Mouse (Mus musculus) liver, postnatal 0 days (tissue): Measurements from ENCODE around the gene C3. TPM values are rescaled to one million over a fixed set of nuclear protein-coding genes. Genes with fewer than 3 reads are reported as not detected.

Source experiments
- ATAC-seq: fragments of 200-750 bp; cut with Nextera tagmentation; 2 replicates; pipeline ENCODE4 v1.8.0; 2017; ENCODE audit warnings: mild to moderate bottlenecking, moderate library complexity
- DNase-seq: peaks from one replicate; pipeline ENCODE4 v3.0.0-alpha.2; 2016
- H3K27ac ChIP-seq: fragments of 300-500 bp; sonication (generic); 2 replicates; pipeline ENCODE4 v1.5.1; 2014; ENCODE audit warnings: antibody characterized with exemption, moderate library complexity, mild to moderate bottlenecking, low read depth
- H3K27me3 ChIP-seq: fragments of 300-500 bp; sonication (generic); 2 replicates; pipeline ENCODE4 v1.6.1; 2014; ENCODE audit warnings: low read length, control low read depth, mixed read lengths; ENCODE audit not compliant: insufficient read depth
- H3K36me3 ChIP-seq: fragments of 300-500 bp; sonication (generic); replicated peaks from 2 replicates; pipeline ENCODE4 v1.6.1; 2014; ENCODE audit warnings: mild to moderate bottlenecking, control low read depth, low read length, moderate library complexity, mixed read lengths; ENCODE audit not compliant: insufficient read depth
- H3K4me1 ChIP-seq: fragments of 300-500 bp; sonication (generic); 2 replicates; pipeline ENCODE4 v1.6.1; 2014; ENCODE audit warnings: antibody characterized with exemption, mild to moderate bottlenecking, control low read depth; ENCODE audit not compliant: insufficient read depth
- H3K4me2 ChIP-seq: fragments of 300-500 bp; sonication (generic); 2 replicates; pipeline ENCODE4 v1.6.1; 2014; ENCODE audit warnings: low read depth, mild to moderate bottlenecking, low read length, moderate library complexity, mixed read lengths
- H3K4me3 ChIP-seq: fragments of 300-500 bp; sonication (generic); 2 replicates; pipeline ENCODE4 v1.5.1; 2014; ENCODE audit warnings: low read depth, low read length
- H3K9ac ChIP-seq: fragments of 300-500 bp; sonication (generic); replicated peaks from 2 replicates; pipeline ENCODE4 v1.6.1; 2014; ENCODE audit warnings: mild to moderate bottlenecking, moderate library complexity
- H3K9me3 ChIP-seq: fragments of 300-500 bp; sonication (generic); 2 replicates; pipeline ENCODE4 v1.6.1; 2016; ENCODE audit warnings: mild to moderate bottlenecking, control low read depth, low read length, mixed read lengths
- CTCF ChIP-seq: sonication (generic); IDR thresholded peaks from 2 replicates; pipeline ENCODE4 v1.5.1; 2016; ENCODE audit warnings: antibody characterized with exemption, low read depth
- EP300 ChIP-seq: IDR thresholded peaks from 2 replicates; pipeline ENCODE4 v1.6.1; 2016; ENCODE audit warnings: antibody characterized with exemption, low read depth, mild to moderate bottlenecking
- WGBS: fragments of 180-500 bp; shearing (Covaris S2); extraction: QIAGEN DNeasy Blood & Tissue Kit; methylation state at CpG from one replicate; pipeline ENCODE4 v1.1.7; 2014; ENCODE audit not compliant: insufficient replicate concordance; 5-methylcytosine and 5-hydroxymethylcytosine counted together
- polyA plus RNA-seq: library from polyadenylated mRNA; unstranded; fragments of >200 nt; fragmentation: Nextera tagmentation; extraction: Ambion mirVana; gene quantifications from 2 replicates; pipeline ENCODE4 v1.2.1, GENCODE M21; 2015

The C3 gene
- polyA plus RNA-seq, 1 experiment from 2014 or later = 1,364 TPM

DNA sequence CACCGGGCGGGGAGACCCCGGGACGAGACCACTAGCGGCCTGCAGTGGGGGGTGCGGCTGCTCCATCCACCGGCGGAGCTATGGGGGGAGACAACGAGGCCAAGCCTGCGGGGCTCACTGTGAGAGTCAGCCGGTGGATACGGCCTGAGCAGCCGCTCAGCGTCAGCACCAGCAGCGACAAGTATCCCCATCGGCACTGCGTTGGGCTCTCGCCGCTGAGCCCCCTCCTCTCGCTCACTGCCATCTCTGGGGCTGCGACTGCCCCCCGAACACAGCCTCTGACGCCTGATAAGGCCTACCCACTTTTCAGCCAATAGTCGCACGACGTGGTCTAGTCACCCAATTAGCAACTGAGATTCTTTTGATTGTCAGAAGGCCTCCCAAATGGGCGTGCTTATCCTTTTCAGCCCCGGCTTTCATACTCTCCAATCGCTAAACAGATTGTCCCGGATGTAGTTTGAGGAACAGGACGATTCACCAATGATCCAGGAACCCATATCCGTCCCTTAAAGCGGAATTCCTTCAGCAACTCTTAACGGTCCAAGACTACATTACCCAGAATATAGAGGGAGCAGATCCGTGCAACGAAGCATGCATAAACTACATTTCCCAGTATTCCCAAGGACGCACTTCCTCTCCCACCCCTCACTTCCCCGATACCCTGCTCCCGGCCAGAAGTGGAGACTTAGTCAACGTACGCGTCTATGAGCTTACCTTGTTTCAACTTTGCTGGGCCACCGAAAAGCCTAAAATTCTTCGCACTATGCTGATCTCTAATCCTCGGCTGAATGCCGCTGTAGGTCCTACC lies 19.7 kb upstream of the C3 start:
- peaks cover 6% of the 10 kb centered on the region for H3K36me3 ChIP-seq
- peak; percentile 89 for ATAC-seq
- under 1% methylated on average over 46 of the region's 46 CpGs for WGBS
- H3K9me3 ChIP-seq = no peaks in the 10 kb centered on the region
- peak; percentile 80; the same call in 1 of the 2 replicates for TF ChIP-seq EP300
- TF ChIP-seq CTCF = 0 out of 2 replicates have a peak, but pooled peaks have one; percentile 16
- peaks cover 29% of the 10 kb centered on the region for H3K4me1 ChIP-seq
- peak overlapping the region; percentile 78 for H3K9ac ChIP-seq
- no peaks in the 10 kb centered on the region for H3K27me3 ChIP-seq
- H3K4me3 ChIP-seq = peak overlapping the region; percentile 90
- H3K4me2 ChIP-seq = peak overlapping the region; percentile 98
- peak; percentile 86 for DNase-seq
- peak overlapping the region; percentile 86 for H3K27ac ChIP-seq

DNA sequence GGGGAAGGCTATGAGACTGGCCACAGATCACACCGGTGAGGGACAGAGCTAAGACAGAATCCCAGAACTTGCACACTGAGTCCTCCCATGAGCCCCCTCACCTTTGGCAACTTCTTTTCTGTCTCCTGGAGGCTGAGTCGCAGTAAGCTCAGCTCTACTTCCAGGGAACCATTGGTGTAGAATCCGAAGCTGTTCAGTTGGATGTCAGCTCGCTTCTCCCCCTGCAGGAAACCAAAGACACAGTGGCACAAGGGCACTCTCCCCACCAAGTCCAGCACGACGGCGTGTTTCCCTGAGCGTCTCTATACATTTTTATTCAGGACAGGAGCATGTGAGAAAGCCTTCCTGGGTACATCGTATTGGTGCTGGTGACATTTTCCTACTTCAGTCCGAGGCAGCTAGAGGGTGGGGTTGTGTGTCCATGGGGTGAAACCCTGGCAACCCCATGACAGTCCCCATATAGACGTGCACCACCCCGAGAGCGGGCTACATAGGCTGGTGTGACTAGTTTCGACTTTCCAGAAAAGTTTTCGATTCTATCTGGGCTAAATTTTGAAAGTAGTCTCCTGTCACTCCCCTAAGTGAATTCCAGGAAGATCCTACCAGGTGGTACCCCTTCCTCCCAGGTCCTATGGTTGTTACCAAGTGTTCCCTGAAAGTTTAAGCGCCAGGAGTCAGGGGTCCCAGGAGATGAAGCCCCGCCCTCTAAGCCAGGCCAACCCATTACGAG lies 18.9 kb upstream of the C3 start:
- 5% methylated on average over 18 of the region's 18 CpGs for WGBS
- ATAC-seq (no peak), DNase-seq (peak; percentile 39)
- H3K9me3 ChIP-seq = no peaks in the 10 kb centered on the region
- peak overlapping the region; percentile 90 for H3K4me3 ChIP-seq
- peak overlapping the region; percentile 78 for H3K9ac ChIP-seq
- peak overlapping the region; percentile 98 for H3K4me2 ChIP-seq
- H3K27ac ChIP-seq = peak overlapping the region; percentile 70
- H3K4me1 ChIP-seq = peaks cover 29% of the 10 kb centered on the region
- no peak for TF ChIP-seq EP300
- peak; percentile 52 for TF ChIP-seq CTCF
- H3K27me3 ChIP-seq = no peaks in the 10 kb centered on the region
- H3K36me3 ChIP-seq = peaks cover 10% of the 10 kb centered on the region

DNA sequence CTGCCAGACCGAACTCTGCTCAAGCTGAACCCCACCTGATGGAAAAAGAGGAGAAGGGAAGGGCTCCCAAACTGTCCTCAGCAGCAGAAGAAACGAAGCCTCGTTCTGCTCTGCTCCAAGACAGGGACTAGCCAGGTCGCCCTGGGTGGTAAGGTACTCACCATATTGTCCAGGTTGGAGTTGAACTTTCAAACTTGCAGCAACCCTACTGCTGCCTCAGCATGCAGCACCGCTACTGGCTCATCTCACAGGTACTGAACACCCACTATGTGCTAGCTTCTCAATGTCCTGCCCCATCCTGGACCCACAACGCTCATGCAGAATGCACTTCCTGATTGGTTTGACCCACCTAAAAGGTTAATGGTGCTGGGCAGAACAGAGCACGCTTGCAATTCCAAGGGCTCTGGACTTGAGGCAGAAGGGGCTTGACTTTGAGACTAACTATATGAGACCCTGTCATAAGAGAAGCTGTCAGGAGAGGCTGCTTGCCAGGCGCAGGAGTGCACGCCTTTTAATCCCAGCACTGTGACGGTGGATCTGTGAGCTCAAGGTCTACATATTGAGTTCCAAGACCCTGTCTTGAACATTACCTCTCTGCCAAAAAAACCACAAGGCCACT lies 17.5 kb upstream of the C3 start:
- Histone ChIP-seq H3K4me3 (no peak overlapping the region), H3K9me3 (no peaks in the 10 kb centered on the region), H3K27ac (0 out of 2 replicates have a peak overlapping the region, but pooled peaks have one; percentile 7), H3K27me3 (no peaks in the 10 kb centered on the region), H3K4me2 (no peak overlapping the region), H3K4me1 (peaks cover 29% of the 10 kb centered on the region), H3K36me3 (peaks cover 12% of the 10 kb centered on the region), H3K9ac (no peak overlapping the region)
- no peak for DNase-seq
- TF ChIP-seq EP300 = no peak
- no peak for TF ChIP-seq CTCF
- ATAC-seq = no peak
- 84% methylated on average over 10 of the region's 10 CpGs for WGBS

DNA sequence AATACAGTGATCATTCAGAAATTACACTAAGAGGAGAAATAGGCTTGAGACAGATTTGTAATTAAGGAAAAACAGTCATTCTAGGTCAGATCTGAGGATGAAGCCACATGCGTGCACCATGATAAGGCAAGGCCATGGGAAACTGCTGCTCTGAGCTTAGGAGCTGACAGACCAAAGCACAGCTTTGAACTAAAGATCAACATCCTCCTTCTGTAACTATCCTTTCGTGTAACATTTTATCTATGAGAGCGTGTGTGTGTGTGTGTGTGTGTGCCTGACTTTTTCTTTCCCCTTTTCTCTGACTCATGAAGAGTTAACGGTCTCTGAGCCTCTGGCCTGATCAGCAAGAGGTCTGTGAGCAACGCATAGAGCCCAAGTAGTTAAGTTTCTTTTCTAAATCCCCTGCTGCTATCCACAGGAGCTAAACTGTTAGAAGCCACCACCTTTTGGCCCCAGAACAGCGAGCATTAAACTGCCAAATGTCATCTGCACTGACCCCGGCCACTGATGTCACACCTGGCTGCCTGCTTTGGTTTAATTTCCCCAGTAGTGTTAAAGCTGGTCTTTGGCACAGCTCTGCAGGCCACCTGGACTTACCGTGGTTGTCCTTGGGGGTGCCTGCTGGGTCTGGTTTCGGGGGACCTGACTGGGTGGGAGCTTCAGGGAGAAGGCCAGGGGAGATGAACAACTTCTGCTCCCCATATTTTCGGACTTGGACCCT lies 15.9 kb upstream of the C3 start:
- no peak for ATAC-seq
- no peak overlapping the region for H3K4me3 ChIP-seq
- H3K4me2 ChIP-seq = no peak overlapping the region
- peaks cover 17% of the 10 kb centered on the region for H3K4me1 ChIP-seq
- no peak for TF ChIP-seq EP300
- no peak for TF ChIP-seq CTCF
- DNase-seq = no peak
- H3K9me3 ChIP-seq = no peaks in the 10 kb centered on the region
- 61% methylated on average over 10 of the region's 10 CpGs for WGBS
- 0 out of 2 replicates have a peak overlapping the region, but pooled peaks have one; percentile 11 for H3K9ac ChIP-seq
- no peaks in the 10 kb centered on the region for H3K27me3 ChIP-seq
- no peak overlapping the region for H3K27ac ChIP-seq
- H3K36me3 ChIP-seq = peaks cover 12% of the 10 kb centered on the region

DNA sequence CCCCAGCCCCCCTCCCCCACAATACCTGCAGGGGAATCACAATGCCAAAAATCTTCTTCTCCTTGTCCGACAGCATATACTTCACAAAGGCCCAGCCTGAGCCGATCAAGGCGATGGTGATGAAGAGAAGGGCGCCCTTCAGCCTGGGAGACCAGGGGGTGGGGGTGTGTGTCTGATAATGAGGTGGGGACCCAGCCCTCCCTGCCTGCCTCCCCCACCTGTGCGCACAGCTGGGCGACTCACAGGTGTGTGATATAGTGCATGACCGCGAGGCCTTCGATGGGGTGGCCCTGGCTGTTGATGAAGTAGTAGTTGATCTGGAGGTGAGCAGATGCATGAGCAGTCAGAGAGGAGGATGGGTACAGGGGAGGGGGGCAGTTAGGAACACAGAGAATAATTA lies 9.2 kb upstream of the C3 start:
- Histone ChIP-seq H3K27ac (no peak overlapping the region), H3K4me3 (no peak overlapping the region), H3K9ac (no peak overlapping the region), H3K4me2 (no peak overlapping the region), H3K4me1 (0 out of 2 replicates have a peak, but pooled peaks cover 2% of the 10 kb centered on the region), H3K36me3 (peaks cover 36% of the 10 kb centered on the region), H3K27me3 (no peaks in the 10 kb centered on the region), H3K9me3 (no peaks in the 10 kb centered on the region)
- ATAC-seq (no peak), DNase-seq (no peak)
- TF ChIP-seq CTCF (no peak), EP300 (no peak)
- WGBS = 96% methylated on average over 9 of the region's 9 CpGs
